Mouse (Mus musculus) neural tube, embryonic 15.5 days (tissue): ENCODE data around the gene Napb. TPM values are rescaled to one million over a fixed set of nuclear protein-coding genes. Genes with fewer than 3 reads are reported as not detected.

Source experiments
- ATAC-seq: fragments of 200-750 bp; cut with Nextera tagmentation; 2 replicates; pipeline ENCODE4 v1.8.0; 2017; ENCODE audit warnings: mild to moderate bottlenecking, moderate TSS enrichment, moderate library complexity; ENCODE audit not compliant: low FRiP score
- H3K27ac ChIP-seq: fragments of 300-500 bp; sonication (generic); replicated peaks from 2 replicates; pipeline ENCODE4 v1.5.1; 2015; ENCODE audit warnings: mild to moderate bottlenecking, inconsistent platforms
- H3K27me3 ChIP-seq: fragments of 300-500 bp; sonication (generic); replicated peaks from 2 replicates; pipeline ENCODE4 v1.6.1; 2015; ENCODE audit warnings: inconsistent platforms
- H3K36me3 ChIP-seq: fragments of 300-500 bp; sonication (generic); 2 replicates; pipeline ENCODE4 v1.6.1; 2015; ENCODE audit warnings: inconsistent platforms
- H3K4me1 ChIP-seq: fragments of 300-500 bp; sonication (generic); 2 replicates; pipeline ENCODE4 v1.6.1; 2015; ENCODE audit warnings: inconsistent platforms
- H3K4me2 ChIP-seq: fragments of 300-500 bp; sonication (generic); 2 replicates; pipeline ENCODE4 v1.6.1; 2015; ENCODE audit warnings: inconsistent platforms, mild to moderate bottlenecking, moderate library complexity
- H3K4me3 ChIP-seq: fragments of 300-500 bp; sonication (generic); replicated peaks from 2 replicates; pipeline ENCODE4 v1.5.1; 2015; ENCODE audit warnings: mild to moderate bottlenecking, inconsistent platforms
- H3K9ac ChIP-seq: fragments of 300-500 bp; sonication (generic); replicated peaks from 2 replicates; pipeline ENCODE4 v1.6.1; 2015; ENCODE audit warnings: mild to moderate bottlenecking, inconsistent platforms
- H3K9me3 ChIP-seq: fragments of 300-500 bp; sonication (generic); replicated peaks from 2 replicates; pipeline ENCODE4 v1.6.1; 2016; ENCODE audit warnings: inconsistent platforms
- WGBS: fragments of 180-500 bp; shearing (Covaris S2); methylation state at CpG from one replicate; pipeline ENCODE4 v1.1.7; 2015; ENCODE audit warnings: mixed read lengths; 5-methylcytosine and 5-hydroxymethylcytosine counted together
- polyA plus RNA-seq: library from polyadenylated mRNA; unstranded; fragments of >200 nt; fragmentation: Nextera tagmentation; extraction: Ambion mirVana; gene quantifications from 2 replicates; pipeline ENCODE4 v1.2.1, GENCODE M21; 2015

Gene Napb
- polyA plus RNA-seq, 1 experiment from 2014 or later, result 84.6 TPM

GRCm38 (mm10) chr2:148719271-148719995 is 12.8 kb downstream of the Napb start:
- Histone ChIP-seq H3K27ac (no peak overlapping the region), H3K36me3 (no peaks in the 10 kb centered on the region), H3K4me1 (no peaks in the 10 kb centered on the region), H3K27me3 (no peaks in the 10 kb centered on the region), H3K4me2 (no peak overlapping the region), H3K9ac (no peak overlapping the region), H3K9me3 (no peaks in the 10 kb centered on the region), H3K4me3 (no peak overlapping the region)
- 52% methylated on average over 2 of the region's 2 CpGs for WGBS
- no peak for ATAC-seq

- WGBS, result 90% methylated on average over 2 of the region's 2 CpGs
- H3K9ac ChIP-seq, result no peak overlapping the region
- H3K4me3 ChIP-seq, result no peak overlapping the region
- H3K4me2 ChIP-seq, result no peak overlapping the region
- no peak overlapping the region for H3K27ac ChIP-seq
- 0 out of 2 replicates have a peak, but pooled peaks cover under 1% of the 10 kb centered on the region for H3K36me3 ChIP-seq
- H3K9me3 ChIP-seq, result no peaks in the 10 kb centered on the region
- no peaks in the 10 kb centered on the region for H3K27me3 ChIP-seq
- ATAC-seq, result no peak
- H3K4me1 ChIP-seq, result no peaks in the 10 kb centered on the region
These were observed 15.2 kb downstream of the Napb start for GRCm38 (mm10) chr2:148717072-148717471.

GRCm38 (mm10) chr2:148712326-148712725 is 19.9 kb downstream of the Napb start:
- 87% methylated on average over 3 of the region's 3 CpGs for WGBS
- H3K9ac ChIP-seq, result no peak overlapping the region
- no peaks in the 10 kb centered on the region for H3K4me1 ChIP-seq
- no peak overlapping the region for H3K4me3 ChIP-seq
- no peak overlapping the region for H3K4me2 ChIP-seq
- no peak overlapping the region for H3K27ac ChIP-seq
- ATAC-seq, result no peak
- H3K27me3 ChIP-seq, result no peaks in the 10 kb centered on the region
- no peaks in the 10 kb centered on the region for H3K9me3 ChIP-seq
- H3K36me3 ChIP-seq, result peaks cover 24% of the 10 kb centered on the region

- Histone ChIP-seq H3K4me2 (no peak overlapping the region), H3K9me3 (no peaks in the 10 kb centered on the region), H3K9ac (no peak overlapping the region), H3K4me3 (no peak overlapping the region), H3K36me3 (peaks cover 40% of the 10 kb centered on the region), H3K4me1 (0 out of 2 replicates have a peak, but pooled peaks cover 5% of the 10 kb centered on the region), H3K27me3 (no peaks in the 10 kb centered on the region), H3K27ac (no peak overlapping the region)
- 52% methylated on average over 6 of the region's 6 CpGs for WGBS
- ATAC-seq, result peak; percentile 56; the same call in 1 of the 2 replicates
These were observed 25.1 kb downstream of the Napb start for GRCm38 (mm10) chr2:148707202-148707530.

GRCm38 (mm10) chr2:148706409-148707201 is 25.7 kb downstream of the Napb start:
- Histone ChIP-seq H3K4me2 (no peak overlapping the region), H3K4me1 (0 out of 2 replicates have a peak, but pooled peaks cover 5% of the 10 kb centered on the region), H3K4me3 (no peak overlapping the region), H3K27ac (no peak overlapping the region; the same call in 1 of the 2 replicates), H3K36me3 (peaks cover 35% of the 10 kb centered on the region), H3K9ac (no peak overlapping the region), H3K9me3 (no peaks in the 10 kb centered on the region), H3K27me3 (no peaks in the 10 kb centered on the region)
- peak; percentile 58 for ATAC-seq
- 76% methylated on average over 15 of the region's 15 CpGs for WGBS

GRCm38 (mm10) chr2:148698571-148698970 is 33.7 kb downstream of the Napb start:
- H3K4me3 ChIP-seq, result no peak overlapping the region
- H3K4me1 ChIP-seq, result no peaks in the 10 kb centered on the region
- H3K27me3 ChIP-seq, result no peaks in the 10 kb centered on the region
- 72% methylated on average over 5 of the region's 5 CpGs for WGBS
- ATAC-seq, result no peak
- no peaks in the 10 kb centered on the region for H3K9me3 ChIP-seq
- no peak overlapping the region for H3K27ac ChIP-seq
- peaks cover 72% of the 10 kb centered on the region for H3K36me3 ChIP-seq
- H3K4me2 ChIP-seq, result no peak overlapping the region
- H3K9ac ChIP-seq, result no peak overlapping the region

GRCm38 (mm10) chr2:148690781-148691180 is 41.5 kb downstream of the Napb start:
- Histone ChIP-seq H3K9me3 (no peaks in the 10 kb centered on the region), H3K4me3 (no peak overlapping the region), H3K27ac (no peak overlapping the region), H3K36me3 (peaks cover 79% of the 10 kb centered on the region), H3K9ac (no peak overlapping the region), H3K4me2 (no peak overlapping the region), H3K27me3 (no peaks in the 10 kb centered on the region), H3K4me1 (peaks cover 9% of the 10 kb centered on the region)
- ATAC-seq, result no peak
- WGBS, result 96% methylated on average over 5 of the region's 5 CpGs

GRCm38 (mm10) chr2:148690291-148690690 is 42.0 kb downstream of the Napb start:
- 98% methylated on average over 3 of the region's 3 CpGs for WGBS
- Histone ChIP-seq H3K4me3 (no peak overlapping the region), H3K27ac (no peak overlapping the region), H3K4me1 (peaks cover 12% of the 10 kb centered on the region), H3K9ac (no peak overlapping the region), H3K36me3 (peaks cover 77% of the 10 kb centered on the region), H3K4me2 (no peak overlapping the region), H3K27me3 (no peaks in the 10 kb centered on the region), H3K9me3 (no peaks in the 10 kb centered on the region)
- no peak for ATAC-seq

GRCm38 (mm10) chr2:148689444-148690140 is 42.7 kb downstream of the Napb start:
- 96% methylated on average over 6 of the region's 6 CpGs for WGBS
- Histone ChIP-seq H3K4me2 (no peak overlapping the region), H3K36me3 (peaks cover 77% of the 10 kb centered on the region), H3K27me3 (no peaks in the 10 kb centered on the region), H3K27ac (no peak overlapping the region), H3K9me3 (no peaks in the 10 kb centered on the region), H3K4me3 (no peak overlapping the region), H3K4me1 (peaks cover 18% of the 10 kb centered on the region), H3K9ac (no peak overlapping the region)
- ATAC-seq, result no peak

GRCm38 (mm10) chr2:148687971-148688370 is 44.3 kb downstream of the Napb start:
- Histone ChIP-seq H3K4me1 (peaks cover 21% of the 10 kb centered on the region), H3K36me3 (peaks cover 74% of the 10 kb centered on the region), H3K27me3 (no peaks in the 10 kb centered on the region), H3K27ac (no peak overlapping the region), H3K4me2 (no peak overlapping the region), H3K4me3 (no peak overlapping the region), H3K9ac (no peak overlapping the region), H3K9me3 (no peaks in the 10 kb centered on the region)
- WGBS, result 95% methylated on average over 5 of the region's 5 CpGs
- ATAC-seq, result no peak

- WGBS, result 95% methylated on average over 1 of the region's 1 CpGs
- H3K4me1 ChIP-seq, result peaks cover 32% of the 10 kb centered on the region
- H3K27me3 ChIP-seq, result no peaks in the 10 kb centered on the region
- H3K36me3 ChIP-seq, result peaks cover 67% of the 10 kb centered on the region
- no peak for ATAC-seq
- H3K9me3 ChIP-seq, result no peaks in the 10 kb centered on the region
- no peak overlapping the region for H3K4me3 ChIP-seq
- H3K9ac ChIP-seq, result no peak overlapping the region
- H3K4me2 ChIP-seq, result no peak overlapping the region
- H3K27ac ChIP-seq, result no peak overlapping the region
These were observed 45.4 kb downstream of the Napb start for GRCm38 (mm10) chr2:148686862-148687261.
